Mouse (Mus musculus): ENCODE measurements around the gene Mrrf.

The Mrrf gene

GRCm38 (mm10) chr2:36202611-36202880, 66.4 kb downstream of the Mrrf start:
- DNase-seq, result no peak

GRCm38 (mm10) chr2:36203011-36203825, 67.0 kb downstream of the Mrrf start:
- DNase-seq, result peak; percentile 41 to 52

DNA sequence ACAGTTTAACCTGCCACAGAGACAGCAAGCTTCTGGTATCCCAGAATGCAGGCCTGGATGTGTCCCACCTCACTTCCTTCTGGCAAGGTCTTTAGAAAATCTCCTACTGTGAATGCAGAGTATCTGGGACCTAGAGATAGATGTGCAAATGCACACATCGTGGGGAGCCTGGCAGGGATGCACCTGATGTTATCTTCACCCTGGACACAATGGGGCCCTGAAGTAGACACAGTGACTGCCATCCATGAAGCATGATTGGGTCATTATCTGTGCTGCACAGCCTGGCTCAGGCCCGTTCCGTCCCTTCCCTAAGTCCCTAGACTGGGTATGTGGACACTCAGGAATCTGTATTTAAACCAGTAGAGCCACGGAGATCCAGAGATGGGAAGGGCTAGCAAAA, 68.4 kb downstream of the Mrrf start:
- DNase-seq, result no peak

DNA sequence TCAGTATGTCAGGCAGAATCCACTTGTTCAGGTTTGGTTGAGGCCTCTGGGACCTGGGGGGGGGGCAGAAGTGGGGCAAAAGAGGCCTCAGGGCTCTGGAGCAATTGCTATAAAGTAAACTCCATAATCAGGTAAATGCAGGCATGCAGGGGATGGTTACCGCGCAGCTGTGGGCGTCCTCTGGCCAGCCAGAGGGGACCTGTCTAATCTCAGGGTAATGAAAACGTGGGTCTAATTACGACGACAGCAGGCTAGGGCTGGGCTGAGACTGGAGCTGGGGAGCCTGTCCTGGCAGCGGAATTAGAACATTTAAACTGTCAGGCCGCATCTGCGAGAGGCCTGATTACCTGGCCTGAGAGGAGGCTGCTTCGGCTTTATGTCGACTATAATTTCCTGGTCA, 70.9 kb downstream of the Mrrf start:
- DNase-seq, result no peak

DNA sequence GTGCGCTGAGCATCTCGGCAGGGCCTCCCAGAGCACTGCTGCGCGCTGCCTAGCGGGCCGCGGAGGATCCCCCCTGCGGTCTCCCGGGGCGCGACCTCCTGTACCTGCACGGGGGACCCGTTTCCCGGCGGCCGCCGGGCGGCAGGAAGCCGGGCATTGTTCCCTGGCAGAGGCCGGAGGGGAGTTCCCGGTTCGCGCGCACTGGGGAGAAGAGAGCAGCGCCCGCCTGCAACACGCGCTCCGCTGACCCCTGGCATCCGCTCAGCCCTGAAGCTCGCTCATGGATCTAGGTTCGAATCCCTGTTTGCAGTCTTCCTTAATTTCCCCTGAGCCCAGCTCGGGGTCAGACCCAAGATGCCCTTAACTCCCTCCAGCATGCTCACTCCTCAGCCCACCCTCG, 74.6 kb downstream of the Mrrf start:
- DNase-seq, result no peak

DNA sequence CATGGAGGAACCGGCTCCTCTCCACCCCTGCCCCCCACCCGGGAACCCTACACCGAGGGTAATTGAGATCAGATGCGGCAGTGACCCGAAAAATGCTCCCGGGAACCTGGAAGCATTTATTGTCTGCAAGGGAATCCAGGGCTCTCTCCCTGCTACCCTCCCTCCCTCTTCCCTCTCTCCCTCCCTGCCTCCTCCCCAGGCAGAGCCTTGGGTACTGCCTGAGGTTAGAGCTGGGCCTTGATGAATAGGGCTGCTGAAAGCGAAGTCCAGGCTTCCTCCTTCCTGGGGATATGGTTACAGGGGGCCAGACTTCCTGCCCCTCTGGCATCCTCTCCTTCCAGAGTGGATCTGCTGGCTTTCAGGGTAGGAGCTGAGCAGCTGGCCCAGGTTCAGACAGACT, 75.6 kb downstream of the Mrrf start:
- DNase-seq, result no peak

GRCm38 (mm10) chr2:36213108-36213507, 76.9 kb downstream of the Mrrf start:
- no peak for DNase-seq

- DNase-seq, result peak; percentile 56 to 74
Observed at GRCm38 (mm10) chr2:36214023-36214422, 77.8 kb downstream of the Mrrf start.

DNA sequence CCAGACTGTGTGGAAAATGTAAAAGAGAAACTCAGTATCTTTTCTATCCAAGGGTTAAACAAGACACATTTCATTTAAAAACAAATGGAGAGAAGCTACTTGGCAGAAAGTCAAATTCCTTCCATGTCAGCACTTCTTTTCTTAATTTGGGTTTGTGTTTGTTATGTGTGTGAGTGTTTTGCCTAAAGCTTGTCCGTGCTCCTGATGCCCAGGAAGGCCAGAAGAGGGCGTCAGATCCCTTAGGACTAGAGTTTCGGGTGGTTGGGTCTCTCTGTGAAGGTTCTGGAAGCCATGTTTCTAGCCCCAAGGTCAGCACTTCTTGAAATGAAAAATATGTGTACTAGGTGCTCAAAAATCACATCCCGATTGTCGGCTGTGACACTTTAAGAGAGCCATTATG, 78.2 kb downstream of the Mrrf start:
- DNase-seq, result no peak

DNA sequence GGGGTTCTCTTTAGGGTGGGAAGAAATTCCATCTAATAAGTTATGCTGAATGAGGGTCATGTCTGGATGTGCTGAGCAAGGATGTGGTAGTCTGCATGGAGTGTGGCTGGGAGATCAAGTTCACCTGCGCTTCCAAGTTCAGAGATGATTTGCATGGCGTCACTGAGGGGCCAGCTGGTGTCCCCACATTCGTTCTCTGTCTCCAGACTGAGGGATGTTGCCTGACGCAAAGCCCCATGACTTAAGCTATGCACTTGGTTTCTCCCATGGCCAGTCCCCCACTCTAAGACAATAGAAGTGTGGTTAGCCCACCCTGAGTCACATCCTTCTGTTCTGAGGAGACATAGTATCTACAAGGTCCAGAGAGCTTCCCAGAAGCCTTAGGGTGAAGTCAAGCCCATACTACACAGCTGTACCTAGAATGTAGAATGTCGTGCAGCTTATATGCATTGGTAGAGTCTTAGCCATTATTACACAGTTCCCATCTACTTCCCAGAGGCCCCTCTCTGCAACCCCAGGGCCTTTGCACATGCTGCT, 79.1 kb downstream of the Mrrf start:
- no peak for DNase-seq

GRCm38 (mm10) chr2:36216546-36216945, 80.4 kb downstream of the Mrrf start:
- no peak for DNase-seq

- no peak for DNase-seq
Observed at GRCm38 (mm10) chr2:36216953-36217573, 80.9 kb downstream of the Mrrf start.

DNA sequence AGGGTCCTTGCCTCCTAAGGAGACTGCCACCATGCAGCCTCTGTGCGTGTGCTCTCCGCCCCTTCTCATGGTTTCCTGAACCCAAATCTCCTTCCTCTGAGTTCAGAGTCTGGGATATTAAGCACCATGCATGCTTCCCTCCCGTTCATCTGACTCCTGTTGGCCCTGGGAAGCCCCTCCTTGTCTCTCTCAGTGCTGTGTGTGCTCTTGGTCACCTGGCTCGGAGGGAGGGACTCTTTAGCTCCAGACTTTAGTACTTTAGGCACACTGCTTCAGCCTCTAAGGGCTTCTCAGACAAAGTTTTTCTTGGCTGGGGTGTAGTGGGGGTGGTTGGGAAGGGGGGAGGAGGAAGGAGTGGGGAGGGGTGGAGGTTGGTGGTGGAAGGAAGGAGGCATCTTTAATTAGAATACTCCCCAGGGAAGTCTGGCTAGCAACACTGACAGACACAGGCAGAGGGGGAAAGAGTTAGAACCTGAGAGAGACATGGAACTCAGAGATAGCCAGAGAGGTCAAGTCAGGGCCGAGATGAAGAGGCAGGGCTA, 81.6 kb downstream of the Mrrf start:
- no peak for DNase-seq

DNA sequence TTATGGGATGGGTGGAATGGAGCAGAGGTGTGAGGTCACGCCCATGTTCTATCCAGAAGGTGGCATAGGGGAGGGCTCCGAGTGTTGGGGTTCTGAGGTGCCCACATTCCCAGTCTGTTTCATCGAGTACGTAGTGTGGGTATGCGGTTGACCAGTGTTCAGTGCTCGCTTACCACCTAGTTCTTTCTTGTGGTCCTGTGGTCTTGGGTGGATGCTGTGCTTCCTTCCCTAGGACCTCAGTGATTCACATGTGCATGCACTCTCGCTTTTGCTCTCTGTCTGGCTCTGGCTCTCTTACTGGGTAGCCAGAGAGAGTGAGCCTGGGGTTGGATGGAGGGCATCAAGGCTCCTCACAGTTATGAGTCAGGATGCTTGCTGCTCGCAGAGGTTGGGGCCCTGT, 83.9 kb downstream of the Mrrf start:
- DNase-seq, result no peak

- DNase-seq, result no peak
Observed at GRCm38 (mm10) chr2:36220891-36221290, 84.7 kb downstream of the Mrrf start.

- no peak for DNase-seq
Observed at GRCm38 (mm10) chr2:36222168-36222848, 86.1 kb downstream of the Mrrf start.

DNA sequence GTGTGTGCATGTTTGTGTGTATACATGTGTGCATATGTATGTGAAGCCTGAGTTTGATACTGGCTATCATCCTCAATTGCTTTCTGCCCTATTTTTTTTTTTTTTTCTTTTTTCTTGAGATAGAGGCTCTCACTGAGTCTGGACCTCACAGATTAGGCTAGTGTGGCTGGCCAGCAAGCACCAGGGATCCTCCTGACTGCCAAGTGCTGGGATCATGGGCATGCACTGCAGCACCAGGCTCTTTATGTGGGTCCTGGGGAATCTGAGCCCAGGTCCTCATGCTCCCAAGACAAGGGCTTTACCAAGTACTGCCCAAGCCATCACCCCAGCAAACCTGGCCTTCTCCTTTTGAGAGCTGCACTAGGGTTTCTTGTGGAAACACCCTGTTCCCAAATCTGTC, 87.2 kb downstream of the Mrrf start:
- no peak for DNase-seq

GRCm38 (mm10) chr2:36224153-36224552, 88.0 kb downstream of the Mrrf start:
- no peak for DNase-seq

DNA sequence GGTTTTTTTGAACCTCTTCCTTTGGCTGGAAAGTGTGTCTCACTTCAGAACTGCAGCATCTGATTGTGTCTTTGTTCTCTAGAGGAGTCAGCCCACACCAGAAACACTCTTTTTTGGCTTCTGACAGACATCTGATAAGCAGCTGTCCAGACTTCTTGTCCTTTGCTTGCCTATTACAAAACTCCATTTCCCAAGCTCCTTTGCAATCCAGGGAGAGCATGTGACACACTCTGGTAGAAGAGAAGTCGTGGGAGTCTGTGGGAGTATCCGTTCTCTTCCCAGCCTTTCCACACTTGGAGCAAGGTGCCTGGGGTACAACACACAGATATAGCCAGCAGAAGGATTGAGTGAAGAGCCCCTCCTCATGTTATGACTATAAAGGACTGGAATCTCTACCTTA, 88.4 kb downstream of the Mrrf start:
- DNase-seq, result no peak

DNA sequence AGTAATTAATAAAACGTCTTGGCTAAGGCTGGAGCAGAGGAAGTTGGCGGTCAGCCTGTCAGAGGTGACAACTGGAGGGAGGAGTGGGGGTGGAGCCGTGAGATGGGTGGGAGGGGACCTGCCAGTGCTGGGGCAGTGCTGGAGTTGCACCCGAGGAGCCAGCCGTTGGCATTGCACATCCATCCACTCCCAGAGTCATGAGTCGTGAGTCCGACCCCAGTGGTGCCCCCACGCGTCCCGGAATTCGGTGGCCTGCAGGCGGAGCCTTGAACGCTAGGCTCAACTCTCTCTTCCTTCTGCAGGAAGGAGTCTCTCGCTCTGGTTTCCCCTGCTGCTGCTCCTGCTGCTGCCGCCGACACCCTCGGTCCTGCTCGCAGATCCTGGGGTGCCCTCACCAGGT, 94.2 kb downstream of the Mrrf start, which contains the start of gene Ptgs1:
TSS of gene Ptgs1 (plus strand) at position 61 of the 400 bp plus-strand sequence.
- peak; percentile 22 to 40 for DNase-seq

GRCm38 (mm10) chr2:36230967-36231366, 94.8 kb downstream of the Mrrf start:
- DNase-seq, result no peak

DNA sequence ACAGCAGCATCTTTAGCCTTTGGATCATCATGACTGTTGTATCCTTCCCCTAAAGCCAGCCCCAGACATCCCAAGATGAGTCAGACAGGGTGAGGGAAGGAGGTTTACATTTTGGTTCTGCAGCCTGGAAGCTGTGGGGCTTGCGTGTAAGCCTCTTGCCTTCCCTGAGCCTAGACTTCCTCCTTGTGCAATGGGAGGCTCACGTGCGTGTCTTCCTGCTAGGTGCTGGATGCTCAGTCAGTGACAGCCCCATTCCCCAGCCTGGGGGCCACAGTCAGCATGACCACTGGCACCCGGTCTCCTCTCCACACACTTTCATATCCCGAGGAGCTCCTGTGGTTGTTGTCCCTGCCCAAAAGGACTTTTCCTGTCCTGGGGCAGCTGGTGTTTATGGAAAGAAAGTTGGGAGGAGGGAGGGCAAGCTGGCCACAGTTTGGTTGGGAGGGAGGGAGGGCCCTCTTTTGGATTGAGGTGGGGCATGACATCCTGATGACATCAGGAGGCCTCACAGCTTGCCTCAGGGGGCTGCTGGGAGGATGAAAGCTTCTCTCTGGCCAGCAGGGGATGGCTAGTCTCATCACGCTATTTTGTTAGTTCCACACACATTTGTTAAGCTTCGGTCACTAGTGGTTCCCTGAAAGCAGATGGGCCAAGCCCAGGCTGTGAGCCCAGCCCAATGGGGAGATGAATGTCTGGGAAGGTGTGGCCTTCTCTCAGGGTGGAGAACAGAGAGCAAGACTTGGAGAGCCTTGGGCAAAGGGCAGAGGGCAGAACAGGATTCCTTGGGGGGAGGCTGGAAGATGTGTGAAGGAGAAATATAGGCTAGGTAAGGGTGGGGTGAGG, 98.6 kb downstream of the Mrrf start:
- DNase-seq, result no peak

GRCm38 (mm10) chr2:36235917-36236316, 99.7 kb downstream of the Mrrf start:
- DNase-seq, result no peak

All from spleen, adult 18-20 months (tissue).